ENCODE assay signal across 7 mouse cellular contexts in genomic region chr14:121034525-121034924, GRCm38 (mm10). TPM values are rescaled to one million over a fixed set of nuclear protein-coding genes. Genes with fewer than 3 reads are reported as not detected.
DNase-seq lines count a peak whose midpoint lies in the region; ATAC-seq lines count a peak whose summit lies in the region.

No protein-coding gene starts in this region.

- ATAC-seq in forebrain, embryonic 16.5 days, result no peak
- no peak for ATAC-seq in intestine, embryonic 14.5 days (replicated peaks; ENCODE audit: low FRiP score, low TSS enrichment, low read depth)
- no peak for ATAC-seq in liver, embryonic 15.5 days (ENCODE audit: insufficient read depth)
- ATAC-seq in CD4-positive, CD25-positive, alpha-beta regulatory T cell, adult 4 months, result no peak

- peaks cover 20% of the 10 kb centered on the region for H3K27me3 ChIP-seq in embryonic facial prominence, embryonic 10.5 days (replicated peaks; ENCODE audit: low read depth, poor library complexity, severe bottlenecking)
- no peaks in the 10 kb centered on the region for H3K27me3 ChIP-seq in forebrain, embryonic 16.5 days (replicated peaks; ENCODE audit: control insufficient read depth, insufficient read depth, low read length)
- no peaks in the 10 kb centered on the region for H3K27me3 ChIP-seq in intestine, embryonic 14.5 days (replicated peaks; ENCODE audit: control insufficient read depth, insufficient read depth, low read length)
- peaks cover 62% of the 10 kb centered on the region for H3K27me3 ChIP-seq in liver, embryonic 15.5 days

- H3K36me3 ChIP-seq in embryonic facial prominence, embryonic 10.5 days (replicated peaks), result no peaks in the 10 kb centered on the region
- H3K36me3 ChIP-seq in forebrain, embryonic 16.5 days (ENCODE audit: control insufficient read depth, insufficient read depth), result no peaks in the 10 kb centered on the region
- no peaks in the 10 kb centered on the region for H3K36me3 ChIP-seq in intestine, embryonic 14.5 days (ENCODE audit: control insufficient read depth, insufficient read depth, low read length)
- no peaks in the 10 kb centered on the region for H3K36me3 ChIP-seq in liver, embryonic 15.5 days (replicated peaks)

- DNase-seq in embryonic facial prominence, embryonic 10.5 days (ENCODE audit: low spot score), result peak; percentile 39
- no peak for DNase-seq in intestine, embryonic 14.5 days (ENCODE audit: low spot score)
- peak; percentile 38 for DNase-seq in retina, postnatal 1 day
- DNase-seq in urinary bladder, postnatal 10 days (ENCODE audit: low spot score), result no peak

- 10% methylated on average over 10 of the region's 10 CpGs for whole genome bisulfite sequencing in embryonic facial prominence, embryonic 10.5 days
- 20% methylated on average over 10 of the region's 10 CpGs for WGBS in forebrain, embryonic 16.5 days
- 30% methylated on average over 10 of the region's 10 CpGs for WGBS in intestine, embryonic 14.5 days
- 16% methylated on average over 10 of the region's 10 CpGs for WGBS in liver, embryonic 15.5 days (ENCODE audit: insufficient replicate concordance)

- peak overlapping the region; percentile 99; the same call in 1 of the 2 replicates for H3K27ac ChIP-seq in embryonic facial prominence, embryonic 10.5 days (replicated peaks)
- H3K27ac ChIP-seq in forebrain, embryonic 16.5 days (ENCODE audit: low read length), result peak overlapping the region; percentile 88; the same call in 1 of the 2 replicates
- H3K27ac ChIP-seq in intestine, embryonic 14.5 days (ENCODE audit: low read depth), result no peak overlapping the region
- no peak overlapping the region for H3K27ac ChIP-seq in liver, embryonic 15.5 days (replicated peaks)

- H3K4me3 ChIP-seq in embryonic facial prominence, embryonic 10.5 days, result peak overlapping the region; percentile 91
- peak overlapping the region; percentile 87 for H3K4me3 ChIP-seq in forebrain, embryonic 16.5 days (replicated peaks; ENCODE audit: low read length)
- H3K4me3 ChIP-seq in intestine, embryonic 14.5 days (ENCODE audit: low read depth, low read length), result peak overlapping the region; percentile 73
- peak overlapping the region; percentile 61 for H3K4me3 ChIP-seq in liver, embryonic 15.5 days (replicated peaks)

- H3K9ac ChIP-seq in forebrain, embryonic 16.5 days (replicated peaks; ENCODE audit: low read depth, low read length), result peak overlapping the region; percentile 99
- H3K9ac ChIP-seq in intestine, embryonic 14.5 days (ENCODE audit: low read length), result no peak overlapping the region
- H3K9ac ChIP-seq in liver, embryonic 15.5 days, result no peak overlapping the region

- H3K4me1 ChIP-seq in embryonic facial prominence, embryonic 10.5 days, result peaks cover 47% of the 10 kb centered on the region
- peaks cover 32% of the 10 kb centered on the region for H3K4me1 ChIP-seq in forebrain, embryonic 16.5 days (replicated peaks; ENCODE audit: control insufficient read depth, insufficient read depth, low read length)
- peaks cover 17% of the 10 kb centered on the region for H3K4me1 ChIP-seq in intestine, embryonic 14.5 days (replicated peaks; ENCODE audit: control insufficient read depth, insufficient read depth, low read length)
- peaks cover 7% of the 10 kb centered on the region; the same call in 1 of the 2 replicates for H3K4me1 ChIP-seq in liver, embryonic 15.5 days (replicated peaks)

- no peaks in the 10 kb centered on the region for H3K9me3 ChIP-seq in embryonic facial prominence, embryonic 10.5 days
- no peaks in the 10 kb centered on the region for H3K9me3 ChIP-seq in forebrain, embryonic 16.5 days (ENCODE audit: control insufficient read depth, low read length)
- no peaks in the 10 kb centered on the region for H3K9me3 ChIP-seq in intestine, embryonic 14.5 days (ENCODE audit: control insufficient read depth, low read length)
- H3K9me3 ChIP-seq in liver, embryonic 15.5 days (replicated peaks), result no peaks in the 10 kb centered on the region

- peak overlapping the region; percentile 96 for H3K4me2 ChIP-seq in forebrain, embryonic 16.5 days (ENCODE audit: low read length)
- peak overlapping the region; percentile 90 for H3K4me2 ChIP-seq in intestine, embryonic 14.5 days (ENCODE audit: low read length)
- H3K4me2 ChIP-seq in liver, embryonic 15.5 days, result peak overlapping the region; percentile 67

RNA-seq across cellular contexts. Expression of gene Farp1, which starts 0.5 kb away (rescaled TPM):
- 35.8 and 41.7 TPM in 2 replicates for polyA plus RNA-seq in embryonic facial prominence, embryonic 10.5 days (2016; fragmentation: Nextera tagmentation; extraction: Ambion mirVana)
- 35.4 and 43.6 TPM in 2 replicates for polyA plus RNA-seq in forebrain, embryonic 16.5 days (2015; fragmentation: Nextera tagmentation; extraction: Ambion mirVana)
- 25.9 and 26.1 TPM in 2 replicates for polyA plus RNA-seq in intestine, embryonic 14.5 days (2014; fragmentation: Nextera tagmentation; extraction: Ambion mirVana)
- 3.2 and 3.8 TPM in 2 replicates for polyA plus RNA-seq in liver, embryonic 15.5 days (2015; fragmentation: Nextera tagmentation; extraction: Ambion mirVana)
- 1 to 10 TPM; 3.0 to 3.5 TPM for polyA plus RNA-seq in CD4-positive, CD25-positive, alpha-beta regulatory T cell, adult 4 months (2017; shearing (Covaris generic))

Comparison
In these comparisons a context has a peak if more than half of its experiments do, and no peak if none do; other contexts are left out.
1. DNase-seq: peak in embryonic facial prominence, embryonic 10.5 days (single experiment) and retina, postnatal 1 day (single experiment); none in intestine, embryonic 14.5 days (single experiment) and urinary bladder, postnatal 10 days (single experiment).
2. H3K27ac ChIP-seq: peak in embryonic facial prominence, embryonic 10.5 days (single experiment) and forebrain, embryonic 16.5 days (single experiment); none in intestine, embryonic 14.5 days (single experiment) and liver, embryonic 15.5 days (single experiment).
3. Peak in every context shown above with its lines, with median percentiles within 50 percentile points of each other: H3K4me3 ChIP-seq and H3K4me2 ChIP-seq.